ENCODE assay signal across 17 mouse cellular contexts in the genomic region with DNA sequence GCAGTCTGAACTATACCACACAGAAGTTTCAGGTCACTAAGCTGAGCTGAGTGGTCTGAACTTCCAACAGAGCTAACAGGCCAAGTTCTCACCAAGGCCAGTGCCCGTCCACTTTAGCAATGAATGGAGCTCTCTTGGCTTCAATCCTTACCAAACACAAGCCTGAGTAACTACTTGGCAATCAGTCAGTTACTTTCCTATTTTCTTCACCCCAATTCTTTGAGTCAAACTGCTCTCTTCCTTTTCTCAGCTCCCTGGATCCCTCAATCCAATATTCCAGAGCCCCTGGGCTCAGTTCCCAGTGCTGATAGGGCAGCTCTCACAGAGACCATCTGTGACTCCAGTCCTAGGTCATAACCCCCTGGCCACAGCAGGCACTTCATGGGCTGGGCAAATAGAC.
A peak's percentile ranks its signal among the peaks of the same experiment; 100 is the strongest.
DNase-seq lines count a peak whose midpoint lies in the region; TF ChIP-seq lines count a peak whose summit lies in the region.
"Had no signal": no experiment of that assay in that cellular context is flagged by ENCODE, and none has a peak within 500 bp of the region (broad histone marks: within the 10 kb centered on the region; RNA-seq: fewer than 3 reads in every experiment).

No protein-coding gene starts in this region.

- H3K36me3 ChIP-seq in liver, adult 2 months (ENCODE audit: control insufficient read depth, insufficient read depth, low read length): peaks cover 14% of the 10 kb centered on the region; the same call in 1 of the 2 replicates
- H3K36me3 ChIP-seq: embryonic facial prominence, embryonic 10.5 days; forebrain, embryonic 10.5 days had no signal

- peaks cover 7% of the 10 kb centered on the region; the same call in 1 of the 2 replicates for H3K4me1 ChIP-seq in liver, adult 2 months (ENCODE audit: control insufficient read depth, insufficient read depth, low read length)
- H3K4me1 ChIP-seq: embryonic facial prominence, embryonic 10.5 days; forebrain, embryonic 10.5 days; heart, embryonic 12.5 days; hindbrain, embryonic 15.5 days had no signal

- no peaks in the 10 kb centered on the region for H3K79me2 ChIP-seq in liver, adult 2 months (ENCODE audit: control insufficient read depth, insufficient read depth, low read length)

- 25% methylated on average over 1 of the region's 1 CpGs for WGBS in liver, adult 2 months

- no peak overlapping the region for H3K4me3 ChIP-seq in liver, adult 2 months (ENCODE audit: insufficient read depth, low read depth, low read length)
- H3K4me3 ChIP-seq: embryonic facial prominence, embryonic 10.5 days; forebrain, embryonic 10.5 days; heart, embryonic 12.5 days; hindbrain, embryonic 15.5 days had no signal

- DNase-seq in adrenal gland, adult 2 months: peak; percentile 43
- DNase-seq in adrenal gland, postnatal 4 days (ENCODE audit: low spot score in 2 of 2): no peak
- peak; percentile 85 for DNase-seq in liver, adult 2 months (ENCODE audit: extremely low read depth, low read depth, low spot score)
- DNase-seq in liver (no peak), adipocyte (ENCODE audit: low spot score) (peak; percentile 58)
- DNase-seq in kidney, postnatal 10 days: no peak
- DNase-seq in spleen, postnatal 4 days (ENCODE audit: low spot score in 2 of 2): no peak
- DNase-seq: B cell, adult 2 months; cerebellum, adult 2 months; cerebellum, postnatal 10 days; gastrocnemius, postnatal 36 days; heart, postnatal 36 days had no signal

- TF ChIP-seq POLR2A in liver, adult 2 months (IDR thresholded peaks at IDR 0.05; ENCODE audit: extremely low read depth, insufficient read depth, low read length): no peak

- H3K27ac ChIP-seq in liver, adult 2 months (replicated peaks; ENCODE audit: insufficient read depth, low read depth, low read length): no peak overlapping the region
- H3K27ac ChIP-seq: embryonic facial prominence, embryonic 10.5 days; forebrain, embryonic 10.5 days; hindbrain, embryonic 15.5 days had no signal

- TF ChIP-seq CTCF in liver, adult 2 months (IDR thresholded peaks at IDR 0.05; ENCODE audit: low read depth, low read length): no peak

- H3K27me3 ChIP-seq in liver, adult 2 months (ENCODE audit: control insufficient read depth, insufficient read depth, low read length): no peaks in the 10 kb centered on the region
- H3K27me3 ChIP-seq: heart, embryonic 12.5 days; hindbrain, embryonic 15.5 days; Patski had no signal

- H3K9ac ChIP-seq in liver, adult 2 months (ENCODE audit: low read depth, low read length): no peak overlapping the region
- H3K9ac ChIP-seq: heart, embryonic 12.5 days; hindbrain, embryonic 15.5 days had no signal

Comparison
In these comparisons a context has a peak if more than half of its experiments do, and no peak if none do; other contexts are left out.
1. DNase-seq: peak in adrenal gland, adult 2 months (single experiment), liver, adult 2 months (single experiment) and adipocyte (single experiment); none in adrenal gland, postnatal 4 days (0 of 2), liver (single experiment), kidney, postnatal 10 days (single experiment) and spleen, postnatal 4 days (0 of 2).